Mouse (Mus musculus): ENCODE measurements around the gene Mtr.
"Not testable (repeated sequence)": the region's sequence is repeated elsewhere in the genome, so short reads cannot be mapped to it uniquely, and the experiment has no call there.

GRCm38 (mm10) chr13:12136461-12136860, 121.5 kb downstream of the Mtr start:
- TF ChIP-seq CTCF (IDR thresholded peaks at IDR 0.05; ENCODE audit: insufficient read depth, low read length); POLR2A (IDR thresholded peaks at IDR 0.05; ENCODE audit: borderline replicate concordance, extremely low read depth, low read depth, low read length): not testable (repeated sequence)

All from lung, adult 2 months (tissue).